Mouse (Mus musculus) testis, adult 2 months (tissue): Measurements from ENCODE around the gene Nxnl2.

Experiments used
- CTCF ChIP-seq: fragments of 200-500 bp; IDR thresholded peaks from 2 replicates; pipeline ENCODE4 v1.5.1; 2012; ENCODE audit warnings: low read depth, mild to moderate bottlenecking, inconsistent platforms, low read length, moderate library complexity; ENCODE audit not compliant: control insufficient read depth, insufficient read depth, insufficient replicate concordance
- POLR2A ChIP-seq: fragments of 200-500 bp; IDR thresholded peaks from 2 replicates; pipeline ENCODE4 v1.6.1; 2012; ENCODE audit warnings: low read depth, mild to moderate bottlenecking, inconsistent platforms, low read length, moderate library complexity; ENCODE audit not compliant: control insufficient read depth

- TF ChIP-seq CTCF: no peak
- no peak for TF ChIP-seq POLR2A
Observed at GRCm38 (mm10) chr13:51156014-51156386, 14.8 kb upstream of the Nxnl2 start.
